Mouse (Mus musculus) bone marrow, adult 2 months (tissue): ENCODE data around the gene Aff1. TPM values are rescaled to one million over a fixed set of nuclear protein-coding genes. Genes with fewer than 3 reads are reported as not detected.

Experiments used
- H3K27ac ChIP-seq: fragments of 200-500 bp; 2 replicates; pipeline ENCODE4 v1.5.1; 2012; ENCODE audit warnings: low read depth, mild to moderate bottlenecking, control low read depth, inconsistent platforms, low read length; ENCODE audit not compliant: control insufficient read depth, poor library complexity, insufficient read depth
- H3K4me1 ChIP-seq: fragments of 200-500 bp; 2 replicates; pipeline ENCODE4 v1.6.1; 2011; ENCODE audit warnings: low read length; ENCODE audit not compliant: control insufficient read depth, insufficient read depth
- H3K4me3 ChIP-seq: fragments of 200-500 bp; replicated peaks from 2 replicates; pipeline ENCODE3; 2011; ENCODE audit warnings: mild to moderate bottlenecking, low read depth, low read length, control low read depth; ENCODE audit not compliant: control insufficient read depth
- CTCF ChIP-seq: fragments of 200-500 bp; IDR thresholded peaks from 2 replicates; pipeline ENCODE4 v1.5.1; 2011; ENCODE audit warnings: low read length, control low read depth; ENCODE audit not compliant: control insufficient read depth, insufficient read depth
- POLR2A ChIP-seq: fragments of 200-500 bp; IDR thresholded peaks from 2 replicates; pipeline ENCODE4 v1.6.1; 2011; ENCODE audit warnings: low read depth, mild to moderate bottlenecking, control low read depth, low read length, borderline replicate concordance; ENCODE audit not compliant: control insufficient read depth
- WGBS: fragments of 180-500 bp; shearing (Covaris S2); methylation state at CpG from one replicate; pipeline ENCODE4 v1.1.7; 2018; 5-methylcytosine and 5-hydroxymethylcytosine counted together
- polyA plus RNA-seq: library from polyadenylated mRNA; stranded (reverse); fragments of >200 nt; gene quantifications from 2 replicates; pipeline ENCODE4 v1.2.4, GENCODE M21; 2011; ENCODE audit warnings: low replicate concordance; ENCODE audit not compliant: missing spikeins, insufficient read depth, insufficient read length

Aff1 gene
- polyA plus RNA-seq, 1 experiment: 41.4 TPM

DNA sequence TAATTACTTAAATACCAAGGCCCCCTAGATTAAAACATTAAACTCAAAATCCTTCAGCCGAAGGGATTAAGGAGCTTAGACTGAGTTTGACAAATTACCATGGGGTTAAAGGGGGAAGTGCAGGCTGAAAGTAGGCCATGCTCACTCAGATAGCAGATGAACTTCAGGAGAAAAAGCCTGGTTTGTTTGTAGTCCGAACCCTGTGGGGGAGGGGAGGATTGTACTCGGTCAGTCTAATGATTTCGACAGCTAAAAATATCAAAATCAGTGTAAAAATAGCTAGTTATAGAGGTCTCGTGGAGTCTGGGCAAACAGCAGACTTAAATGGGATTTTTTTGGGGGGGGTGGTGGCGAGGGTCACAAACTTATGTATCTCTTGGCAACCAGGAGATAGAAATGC lies 96.3 kb downstream of the Aff1 start:
- no peak overlapping the region for H3K4me3 ChIP-seq
- H3K27ac ChIP-seq: no peak overlapping the region
- TF ChIP-seq POLR2A (no peak), CTCF (no peak)
- WGBS: 77% methylated on average over 6 of the region's 6 CpGs
- H3K4me1 ChIP-seq: peaks cover 2% of the 10 kb centered on the region; the same call in 1 of the 2 replicates

DNA sequence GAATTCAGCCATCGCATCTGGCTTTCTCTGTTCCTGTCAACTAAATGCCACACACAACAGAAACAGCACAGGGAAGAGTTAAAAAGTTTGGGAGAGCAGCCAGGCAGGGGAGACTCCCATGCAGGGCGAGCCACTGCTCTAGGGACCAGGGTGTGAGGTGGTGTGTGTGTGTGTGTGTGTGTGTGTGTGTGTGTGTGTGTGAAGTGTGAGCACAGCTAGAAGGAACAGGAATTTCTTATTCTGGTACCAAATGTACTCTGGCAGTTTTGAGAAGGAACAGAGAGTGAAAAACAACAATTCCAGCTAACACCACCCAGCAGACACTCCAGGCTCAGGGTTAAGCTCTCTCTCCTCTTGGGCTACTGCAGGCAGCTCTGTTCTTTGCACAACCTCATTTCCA lies 96.8 kb downstream of the Aff1 start:
- H3K4me1 ChIP-seq: no peaks in the 10 kb centered on the region
- no peak overlapping the region for H3K4me3 ChIP-seq
- 81% methylated on average over 2 of the region's 2 CpGs for WGBS
- no peak overlapping the region for H3K27ac ChIP-seq
- TF ChIP-seq POLR2A: no peak
- TF ChIP-seq CTCF: no peak

DNA sequence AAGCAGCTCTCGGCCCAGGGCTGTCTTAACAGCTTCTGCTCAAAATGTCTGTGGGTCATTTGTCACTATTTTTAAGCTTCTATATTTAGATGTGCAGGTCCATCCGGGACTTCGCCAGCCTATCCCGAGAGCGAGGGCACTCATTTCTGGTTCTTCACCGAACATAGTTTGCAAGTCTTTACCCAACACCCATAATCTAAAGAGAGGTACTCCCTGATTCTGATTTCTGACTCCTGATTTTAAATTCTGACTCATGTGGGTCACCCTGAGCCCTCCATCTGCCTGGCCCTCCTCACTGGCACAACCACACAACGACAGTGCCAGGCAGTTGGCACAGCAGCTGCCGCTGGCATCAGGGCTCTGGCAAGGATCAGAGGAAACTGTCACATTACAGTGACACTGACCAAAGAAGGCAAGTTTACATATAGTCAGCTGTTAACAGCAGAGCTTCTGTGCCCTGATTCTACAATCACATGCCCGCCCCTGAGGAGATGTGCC lies 97.5 kb downstream of the Aff1 start:
- Histone ChIP-seq H3K4me1 (no peaks in the 10 kb centered on the region), H3K4me3 (no peak overlapping the region), H3K27ac (no peak overlapping the region)
- no peak for TF ChIP-seq CTCF
- TF ChIP-seq POLR2A: no peak
- 90% methylated on average over 9 of the region's 9 CpGs for WGBS

DNA sequence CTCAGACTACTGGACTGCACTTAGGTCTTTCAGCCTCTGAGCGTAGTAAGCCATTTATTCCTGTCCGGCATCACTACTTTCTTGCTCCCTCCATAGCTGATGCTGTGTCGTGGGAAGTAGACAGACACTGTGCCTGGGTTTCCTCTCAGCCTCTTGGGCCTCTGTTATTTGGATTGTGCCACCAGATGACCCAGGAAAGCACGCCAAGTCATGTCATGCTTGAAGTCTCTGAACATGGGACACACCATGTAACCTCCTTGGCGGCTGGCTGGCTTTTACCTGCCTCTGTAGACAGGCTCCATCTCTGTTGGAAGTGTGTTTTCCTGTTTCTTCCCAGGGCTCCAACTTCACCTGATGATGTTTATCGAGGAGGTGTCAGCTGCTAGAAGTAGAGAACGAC lies 99.6 kb downstream of the Aff1 start:
- no peak overlapping the region for H3K27ac ChIP-seq
- 90% methylated on average over 7 of the region's 7 CpGs for WGBS
- TF ChIP-seq CTCF (no peak), POLR2A (no peak)
- no peaks in the 10 kb centered on the region for H3K4me1 ChIP-seq
- no peak overlapping the region for H3K4me3 ChIP-seq

DNA sequence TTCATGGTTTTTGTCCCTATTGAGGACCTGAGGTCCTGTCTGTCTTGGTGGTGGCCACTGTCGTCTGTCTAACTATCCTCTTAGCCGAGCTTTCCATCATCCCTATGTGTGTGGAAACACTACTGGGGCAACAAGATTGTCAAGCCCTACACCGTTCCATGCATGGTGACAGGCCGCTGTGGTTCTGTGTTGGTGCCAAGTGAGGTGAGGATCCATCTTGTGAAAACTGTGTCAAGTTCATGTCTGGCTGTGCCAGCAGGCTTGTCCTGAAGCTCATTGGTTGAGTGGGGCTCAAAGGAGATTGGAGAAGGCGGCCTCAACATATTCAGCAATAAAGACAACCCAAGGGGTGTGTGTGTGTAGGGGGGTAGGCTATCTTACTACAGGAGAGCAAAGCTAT lies 102.9 kb downstream of the Aff1 start:
- 89% methylated on average over 5 of the region's 5 CpGs for WGBS

DNA sequence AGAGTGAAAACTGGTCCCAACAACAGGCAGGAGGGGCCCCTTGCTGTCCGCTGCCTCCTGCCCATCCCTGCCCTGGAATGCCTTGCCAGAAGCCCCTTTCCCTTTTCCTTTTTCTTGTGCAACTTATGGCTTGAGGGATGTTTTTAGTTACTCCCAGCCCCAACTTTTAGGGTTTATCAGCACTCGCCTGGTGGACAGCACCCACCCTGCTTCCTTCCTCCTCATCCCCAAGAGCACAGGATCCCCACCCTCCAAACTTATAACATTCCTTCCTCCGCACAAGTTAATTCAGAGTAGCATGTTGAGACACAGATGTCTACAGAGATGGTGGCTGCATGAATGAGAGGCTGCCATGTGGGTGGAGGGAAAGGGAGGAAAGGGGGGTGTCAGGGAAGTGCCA lies 103.9 kb downstream of the Aff1 start:
- WGBS: 62% methylated on average over 3 of the region's 3 CpGs
- peaks cover 1% of the 10 kb centered on the region; the same call in 1 of the 2 replicates for H3K4me1 ChIP-seq
- no peak overlapping the region for H3K27ac ChIP-seq

More for the DNA sequence above, 102.9 kb downstream of the Aff1 start:
- Histone ChIP-seq H3K27ac (no peak overlapping the region), H3K4me3 (no peak overlapping the region), H3K4me1 (peaks cover 1% of the 10 kb centered on the region; the same call in 1 of the 2 replicates)
- no peak for TF ChIP-seq CTCF
- TF ChIP-seq POLR2A: no peak

DNA sequence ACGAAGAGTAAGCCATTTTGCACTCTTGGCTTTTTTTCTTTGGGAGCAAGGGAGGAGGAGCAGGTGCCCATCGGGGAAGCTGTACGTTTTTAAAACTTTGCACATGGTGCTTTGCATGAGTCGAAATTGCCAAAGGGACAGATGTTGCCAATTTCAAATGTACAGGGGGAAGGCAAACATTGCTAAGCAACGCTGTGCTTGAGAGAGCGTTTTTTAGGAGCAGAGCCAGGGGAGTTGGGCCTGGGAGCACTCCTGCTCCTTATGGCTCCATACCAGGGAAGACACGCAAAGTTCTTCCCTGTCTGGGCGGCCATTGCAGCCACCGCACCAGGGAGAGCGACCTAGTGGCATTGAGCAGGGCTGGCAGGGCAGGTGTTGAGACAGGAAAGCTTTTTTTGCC lies 105.6 kb downstream of the Aff1 start:
- H3K4me3 ChIP-seq: no peak overlapping the region
- H3K27ac ChIP-seq: no peak overlapping the region
- peaks cover 1% of the 10 kb centered on the region; the same call in 1 of the 2 replicates for H3K4me1 ChIP-seq
- WGBS: 88% methylated on average over 10 of the region's 10 CpGs
- TF ChIP-seq POLR2A: no peak
- TF ChIP-seq CTCF: no peak

More for the DNA sequence above, 103.9 kb downstream of the Aff1 start:
- H3K4me3 ChIP-seq: no peak overlapping the region
- TF ChIP-seq POLR2A (no peak), CTCF (no peak)

DNA sequence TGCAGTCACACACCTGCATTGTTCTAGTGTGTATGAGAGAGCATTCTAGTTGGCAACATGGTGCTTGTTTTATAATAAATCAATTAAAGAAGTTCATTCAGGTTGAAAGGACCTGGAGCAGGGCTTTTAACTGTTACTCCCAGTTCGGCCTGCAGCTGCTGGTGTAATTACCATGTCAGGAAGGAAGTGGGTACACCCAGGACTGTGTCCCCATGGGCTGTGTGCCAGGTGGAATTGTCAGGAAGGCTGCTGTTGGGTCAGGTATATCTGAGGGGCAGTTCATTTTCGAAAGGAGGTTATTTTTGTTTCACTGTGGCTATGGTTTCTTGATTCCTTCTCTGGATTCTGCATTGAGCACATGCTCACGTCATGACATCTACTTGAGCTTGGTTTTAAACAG lies 107.3 kb downstream of the Aff1 start:
- WGBS: 13% methylated on average over 3 of the region's 3 CpGs
- no peak overlapping the region for H3K27ac ChIP-seq
- H3K4me1 ChIP-seq: peaks cover 1% of the 10 kb centered on the region; the same call in 1 of the 2 replicates
- TF ChIP-seq POLR2A: no peak
- no peak for TF ChIP-seq CTCF
- no peak overlapping the region for H3K4me3 ChIP-seq

DNA sequence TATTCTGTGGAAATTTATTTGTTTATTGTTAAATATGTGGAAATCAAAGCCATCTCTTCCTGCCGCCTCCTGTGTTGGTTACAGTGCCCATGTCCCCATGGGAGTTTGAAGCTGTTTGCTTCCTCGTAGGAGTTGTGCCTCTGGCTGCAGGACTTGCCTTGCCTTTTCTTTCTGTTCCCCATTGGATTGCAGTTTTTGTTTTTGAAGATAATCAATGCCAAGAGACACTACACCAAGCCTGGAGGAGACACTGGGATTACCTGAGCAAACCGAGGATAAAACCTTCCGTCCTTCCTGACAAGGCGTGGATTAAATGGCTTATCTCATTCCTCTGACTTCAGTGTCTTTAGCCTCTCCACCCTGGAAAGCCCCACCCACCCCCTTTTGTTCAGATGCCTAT lies 107.8 kb downstream of the Aff1 start:
- peaks cover 1% of the 10 kb centered on the region; the same call in 1 of the 2 replicates for H3K4me1 ChIP-seq
- no peak overlapping the region for H3K4me3 ChIP-seq
- TF ChIP-seq POLR2A (no peak), CTCF (no peak)
- 53% methylated on average over 5 of the region's 5 CpGs for WGBS
- H3K27ac ChIP-seq: no peak overlapping the region
